Mouse (Mus musculus): Measurements from ENCODE around the gene 2610318N02Rik. TPM values are rescaled to one million over a fixed set of nuclear protein-coding genes. Genes with fewer than 3 reads are reported as not detected.

2610318N02Rik gene
- total RNA-seq, 4 experiments from 2014 or later, result 0.68 to 1.2 (median 0.94) TPM

Small RNA genes within 50 kb of the gene (microRNA-seq; reads per million reads assigned to microRNA genes)
- gene Mir130b (69.2 to 76.3 reads per million in 2 experiments), gene Mir301b (0.32 to 1.5 reads per million in 2 experiments)

Other genes starting within 250 kb of the 2610318N02Rik start
- gene Ppm1f, start 228.7 kb downstream of the 2610318N02Rik start, total RNA-seq (2022), result 10 to 100 TPM; 46.5 to 59.4 (median 51.9) TPM
- gene Mapk1, start 141.8 kb downstream of the 2610318N02Rik start, total RNA-seq (2022), result 100 to 1,000 TPM; 461 to 545 (median 499) TPM
- 10 to 100 TPM; 27.9 to 36.5 (median 29.8) TPM for gene Ypel1, start 55.5 kb downstream of the 2610318N02Rik start, total RNA-seq (2022)
- gene Ppil2, start 13.9 kb downstream of the 2610318N02Rik start, total RNA-seq (2022), result 100 to 1,000 TPM in 2 of 4 experiments, 10 to 100 TPM in 2; 85.7 to 105 (median 98.4) TPM
- gene Sdf2l1, start 7.2 kb upstream of the 2610318N02Rik start, total RNA-seq (2022), result 10 to 100 TPM; 25.6 to 40.2 (median 33.6) TPM
- gene Ydjc, start 19.5 kb upstream of the 2610318N02Rik start, total RNA-seq (2022), result 10 to 100 TPM; 23.2 to 31.9 (median 25.8) TPM
- 1 to 10 TPM in 3 of 4 experiments, under 1 TPM in 1; 0.71 to 2.4 (median 1.6) TPM for gene Ccdc116, start 22.1 kb upstream of the 2610318N02Rik start, total RNA-seq (2022)
- 100 to 1,000 TPM; 126 to 157 (median 142) TPM for gene Ube2l3, start 77.5 kb upstream of the 2610318N02Rik start, total RNA-seq (2022)
- 1 to 10 TPM; 2.8 to 3.8 (median 3.5) TPM for gene Rimbp3, start 83.4 kb upstream of the 2610318N02Rik start, total RNA-seq (2022)
- gene Hic2, start 108.4 kb upstream of the 2610318N02Rik start, total RNA-seq (2022), result 1 to 10 TPM; 4.1 to 7.2 (median 6.5) TPM
- gene Tmem191c, start 150.9 kb upstream of the 2610318N02Rik start, total RNA-seq (2022), result 100 to 1,000 TPM in 2 of 4 experiments, 10 to 100 TPM in 2; 85.5 to 112 (median 94.2) TPM
- gene Serpind1, start 206.2 kb upstream of the 2610318N02Rik start, total RNA-seq (2022), result 1 to 10 TPM; 1.6 to 2.6 (median 2.2) TPM

Measured in layer of hippocampus, adult 8-10 months (tissue).